Mouse (Mus musculus): ENCODE data around the gene Ddx52. TPM values are rescaled to one million over a fixed set of nuclear protein-coding genes. Genes with fewer than 3 reads are reported as not detected.

The Ddx52 gene
- total RNA-seq (2021), result 10 to 100 TPM; 13.3 to 15.2 TPM

DNA sequence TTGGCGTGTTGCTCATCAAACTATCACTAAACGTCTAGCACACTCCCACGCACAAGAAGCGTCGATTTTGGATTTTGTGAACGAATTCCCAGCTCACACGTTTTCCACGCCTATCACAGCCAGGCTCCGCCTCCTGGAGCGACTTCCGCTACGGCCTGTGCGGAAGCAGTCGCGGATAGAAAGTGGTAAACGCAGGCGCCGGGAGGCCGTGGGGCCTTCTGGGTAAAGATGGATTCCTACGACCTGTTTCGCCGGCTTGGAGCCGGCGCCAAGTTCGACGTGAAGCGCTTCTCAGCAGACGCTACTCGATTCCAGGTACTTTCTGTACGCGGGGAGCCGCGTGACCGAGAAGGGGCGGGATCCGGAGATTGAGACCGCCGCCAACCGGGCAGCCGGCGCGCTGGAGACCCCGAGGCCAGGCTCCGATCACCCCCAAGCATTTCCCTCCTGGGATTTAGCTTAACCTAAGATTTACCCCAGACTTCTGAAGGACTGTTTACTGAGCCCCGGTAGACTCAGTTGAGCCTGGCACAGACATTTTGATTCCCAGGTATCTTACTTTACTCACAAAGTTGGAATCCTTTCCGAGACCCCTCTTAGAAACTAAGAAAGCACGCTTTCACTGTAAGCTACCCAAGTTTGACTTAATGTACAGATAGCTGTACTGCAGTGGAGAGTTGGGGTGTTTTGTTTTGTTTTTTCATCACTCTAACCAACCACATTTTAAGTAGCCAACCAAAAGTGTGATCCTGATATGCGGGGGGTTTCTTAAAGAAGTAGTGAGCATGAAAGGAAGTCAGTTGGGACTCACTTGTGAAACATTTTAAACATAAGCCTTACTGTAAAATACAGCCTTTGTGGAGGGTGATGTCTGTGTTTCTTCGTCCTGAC lies at the start of gene Ddx52:
TSS of gene Ddx52 (plus strand) at position 113 of the 891 bp plus-strand sequence.
- intact Hi-C loops (cut with DNase I), result loop anchor here (5.0 kb wide), 1 partner anchor 155 kb away; no protein-coding TSS in a partner anchor
- peak; percentile 90 for DNase-seq

GRCm38 (mm10) chr11:83893325-83893724 lies 48.5 kb upstream of the Ddx52 start:
- DNase-seq, result no peak
- intact Hi-C loops (cut with DNase I), result no loop called here

DNA sequence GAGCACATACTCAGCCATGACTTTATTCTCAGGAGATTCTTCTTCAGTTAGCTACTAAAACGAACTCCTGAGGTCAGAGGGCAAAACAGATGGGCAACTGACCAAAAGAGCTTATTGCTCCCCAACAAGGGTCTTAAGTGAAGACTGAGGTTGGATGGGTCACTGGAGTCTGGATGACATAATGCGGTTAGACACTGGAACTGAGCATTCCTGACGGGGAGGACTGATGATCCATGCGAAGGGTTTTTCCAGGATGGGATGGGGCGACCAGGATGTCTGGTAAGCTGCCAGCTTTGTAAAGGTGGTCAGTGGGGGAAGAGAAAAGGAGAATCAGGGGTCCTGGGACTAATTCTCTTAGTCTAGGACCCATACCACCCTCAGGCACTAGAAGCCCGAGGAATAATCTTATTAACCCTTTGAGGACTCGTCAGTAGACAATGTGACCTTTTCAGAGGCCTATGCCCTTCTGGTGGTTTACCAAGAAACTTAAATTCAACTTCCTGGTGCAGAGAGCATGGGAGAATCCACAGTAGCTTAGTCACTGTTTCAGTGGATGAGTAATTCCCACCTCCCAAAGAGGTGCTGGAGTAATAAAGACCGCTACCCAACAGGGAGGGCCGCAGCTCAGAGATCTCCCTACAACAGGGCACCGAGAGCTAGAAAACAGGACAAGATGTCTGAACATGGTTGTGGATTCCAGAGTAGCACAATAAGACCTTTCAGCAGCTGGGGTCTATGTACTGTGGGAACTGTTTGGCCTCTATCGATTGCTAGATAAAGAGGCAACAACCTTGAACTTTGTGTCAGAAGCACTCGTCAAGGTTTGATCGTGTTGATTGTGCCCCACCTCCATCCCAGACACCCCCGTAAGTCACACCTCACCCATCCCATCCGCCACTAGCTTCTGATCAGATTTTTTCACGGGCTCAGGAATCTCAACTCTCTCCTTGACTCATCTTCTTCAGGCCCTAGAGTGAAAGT lies 45.1 kb upstream of the Ddx52 start:
- intact Hi-C loops (cut with DNase I), result no loop called here
- DNase-seq, result no peak

DNA sequence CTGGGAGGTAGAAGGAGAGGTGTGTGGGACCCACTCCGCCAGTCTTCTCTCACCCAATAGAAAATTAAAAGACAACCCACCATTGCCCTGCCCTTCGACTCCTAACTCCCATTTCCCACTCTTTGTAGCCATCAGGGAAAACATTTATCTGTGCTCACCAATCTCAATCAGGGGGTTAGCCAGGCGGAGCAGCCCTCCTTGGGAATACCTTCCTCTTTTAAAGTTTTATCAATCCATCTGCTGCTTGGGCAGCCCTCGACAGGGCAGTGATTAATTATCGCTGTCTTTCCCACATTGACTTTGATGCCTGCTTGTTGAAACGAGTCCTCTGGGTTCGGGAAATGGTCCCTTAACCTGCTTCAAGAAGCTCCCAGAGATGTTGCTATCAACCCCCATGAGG lies 44.3 kb upstream of the Ddx52 start:
- no peak for DNase-seq
- intact Hi-C loops (cut with DNase I), result no loop called here

GRCm38 (mm10) chr11:83902812-83903211 lies 39.0 kb upstream of the Ddx52 start:
- DNase-seq, result no peak
- intact Hi-C loops (cut with DNase I), result no loop called here

- DNase-seq, result no peak
- intact Hi-C loops (cut with DNase I), result no loop called here
These were observed 36.1 kb upstream of the Ddx52 start for GRCm38 (mm10) chr11:83905756-83906155.

- intact Hi-C loops (cut with DNase I), result no loop called here
- no peak for DNase-seq
These were observed 33.5 kb upstream of the Ddx52 start for GRCm38 (mm10) chr11:83908376-83908775.

DNA sequence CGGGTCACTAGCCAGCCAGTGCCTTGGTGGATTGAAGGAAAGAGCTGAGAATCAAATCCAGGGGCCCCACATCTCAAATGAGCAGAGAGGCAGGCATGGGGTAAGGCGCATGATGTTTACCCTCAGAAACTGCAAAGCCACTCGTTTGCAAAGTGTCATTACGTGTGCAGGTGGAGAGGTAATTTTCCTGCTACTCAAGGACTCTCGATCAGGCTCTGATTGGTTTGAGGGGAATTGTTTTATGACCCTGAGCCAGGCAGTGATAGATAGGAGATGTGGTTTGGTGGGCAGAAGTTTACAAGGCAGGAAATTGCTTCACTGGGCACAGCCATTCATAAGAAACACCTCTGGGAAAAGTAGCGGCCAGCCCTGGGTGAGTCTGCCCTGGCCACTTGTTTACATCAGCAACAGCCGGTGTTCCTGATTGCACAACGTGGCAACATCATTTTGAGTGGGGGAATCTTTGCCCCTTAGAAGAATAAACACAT lies 28.0 kb upstream of the Ddx52 start:
- no peak for DNase-seq
- intact Hi-C loops (cut with DNase I), result no loop called here

- DNase-seq, result no peak
- intact Hi-C loops (cut with DNase I), result no loop called here
These were observed 27.4 kb upstream of the Ddx52 start for GRCm38 (mm10) chr11:83914501-83914900.

GRCm38 (mm10) chr11:83922600-83922999 lies 19.3 kb upstream of the Ddx52 start:
- intact Hi-C loops (cut with DNase I), result no loop called here
- DNase-seq, result no peak

DNA sequence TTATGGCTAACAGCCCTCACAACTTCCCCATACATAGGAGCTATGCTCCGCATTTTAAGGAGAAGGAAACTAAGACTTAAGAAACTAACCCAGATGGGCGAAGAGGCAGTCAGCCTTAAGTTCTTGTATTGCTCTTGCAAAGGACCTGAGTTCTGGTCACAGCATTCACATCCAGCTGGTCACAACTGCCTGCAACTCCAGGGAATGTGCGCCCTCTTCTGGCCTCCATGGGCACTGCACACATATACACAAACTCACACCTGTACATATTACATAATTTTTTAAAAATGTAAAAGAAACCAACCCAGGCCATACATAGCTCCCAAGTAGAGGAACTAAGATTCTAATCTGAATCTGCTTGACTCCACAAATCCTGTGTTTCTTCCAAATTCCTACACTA lies 14.8 kb upstream of the Ddx52 start:
- peak; percentile 3 for DNase-seq

DNA sequence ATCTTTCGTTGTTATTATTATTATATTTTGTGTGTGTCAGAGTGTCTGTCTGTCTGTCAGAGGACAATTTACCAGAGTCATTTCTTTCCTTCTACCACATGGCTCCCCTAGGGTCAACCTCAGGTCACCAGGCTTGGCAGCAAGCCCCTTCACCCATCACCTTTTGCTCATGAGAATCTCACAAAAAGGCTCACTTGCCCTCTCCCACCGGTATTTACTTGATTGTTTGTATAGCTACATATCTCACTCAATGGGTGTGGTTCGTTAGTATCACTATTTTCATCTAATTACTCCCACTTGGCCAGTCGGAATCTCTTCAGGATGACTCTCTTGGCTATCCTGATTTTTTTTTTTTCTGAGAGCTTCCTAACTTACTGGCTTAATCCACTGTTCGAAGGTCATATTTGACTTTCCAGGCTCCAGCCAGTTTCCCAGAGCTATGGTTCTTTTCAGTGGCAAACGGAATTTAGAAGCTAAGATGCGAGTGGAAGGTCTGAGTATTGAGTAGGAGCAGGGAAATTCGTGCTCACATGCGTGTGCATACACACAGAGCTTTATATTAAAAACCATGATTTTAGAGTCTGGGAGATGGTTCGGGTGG lies 9.3 kb upstream of the Ddx52 start:
- no peak for DNase-seq
- intact Hi-C loops (cut with DNase I), result no loop called here

More for the DNA sequence above, 14.8 kb upstream of the Ddx52 start:
- intact Hi-C loops (cut with DNase I), result no loop called here

DNA sequence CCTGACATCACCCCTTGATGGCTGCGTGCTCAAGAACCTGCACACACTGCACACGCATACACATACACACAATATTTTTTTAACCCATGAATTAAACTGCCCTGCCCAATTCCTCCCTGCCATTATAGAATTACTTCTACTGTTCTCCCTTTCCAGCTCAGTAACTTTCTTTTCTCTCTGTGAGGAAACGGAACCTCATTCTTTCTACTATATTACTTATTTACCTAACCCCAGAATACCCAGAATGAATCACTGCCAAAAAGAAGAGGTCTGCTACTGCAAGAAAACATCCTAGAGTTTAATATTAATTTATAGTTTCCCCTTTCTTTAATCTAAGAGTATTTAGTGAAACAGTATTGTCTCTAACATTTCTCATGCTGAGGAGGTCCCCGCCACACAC lies 8.5 kb upstream of the Ddx52 start:
- intact Hi-C loops (cut with DNase I), result no loop called here

DNA sequence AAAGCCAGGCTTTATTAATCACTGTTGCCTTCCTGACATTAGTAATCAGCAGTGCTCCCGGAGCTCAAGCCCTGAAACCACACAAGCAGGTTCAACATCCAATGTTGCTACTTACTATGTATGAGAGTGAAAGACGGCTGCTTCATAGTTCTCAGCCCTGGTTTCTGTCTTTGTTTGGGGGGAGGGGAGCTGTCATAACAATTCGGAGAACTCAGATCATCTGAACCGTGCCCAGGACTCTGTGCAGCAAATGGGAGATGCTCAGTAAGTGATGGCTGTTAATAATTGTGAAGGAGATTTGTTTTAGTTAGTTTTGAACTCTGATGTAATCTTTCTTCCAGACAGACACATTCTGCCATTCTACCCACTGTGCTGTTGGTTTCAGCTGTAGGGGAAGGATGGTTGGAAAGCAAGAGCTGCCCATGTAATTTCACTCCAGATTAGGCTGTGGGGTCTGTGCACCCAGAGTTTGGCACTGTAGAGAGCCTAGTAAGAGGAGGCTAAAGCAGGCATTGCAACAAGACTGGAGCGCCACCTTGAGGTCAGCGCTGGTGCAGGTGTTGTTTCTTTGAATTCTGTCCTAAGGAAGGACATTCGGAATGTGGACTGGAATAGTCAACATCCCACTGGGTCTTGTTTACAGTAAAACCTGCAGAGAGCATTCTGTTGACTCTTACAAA lies 5.7 kb upstream of the Ddx52 start:
- peak; percentile 83 for DNase-seq
- intact Hi-C loops (cut with DNase I), result no loop called here

More for the DNA sequence above, 8.5 kb upstream of the Ddx52 start:
- no peak for DNase-seq

- intact Hi-C loops (cut with DNase I), result no loop called here
- DNase-seq, result no peak
These were observed 3.3 kb upstream of the Ddx52 start for GRCm38 (mm10) chr11:83938556-83938955.

- intact Hi-C loops (cut with DNase I), result no loop called here
- no peak for DNase-seq
These were observed 15.0 kb downstream of the Ddx52 start for GRCm38 (mm10) chr11:83956822-83957221.

- intact Hi-C loops (cut with DNase I), result no loop called here
- DNase-seq, result no peak
These were observed 20.1 kb downstream of the Ddx52 start for GRCm38 (mm10) chr11:83961983-83962382.

- DNase-seq, result peak; percentile 94
- intact Hi-C loops (cut with DNase I), result no loop called here
These were observed 22.4 kb downstream of the Ddx52 start, which contains the start of gene Synrg for GRCm38 (mm10) chr11:83963991-83964921. TSS of gene Synrg (plus strand) at chr11:83964428.
